Mouse (Mus musculus) MEL (cell line): ENCODE measurements around the gene Ctnna2.

Experiments
- CHD2 ChIP-seq: IDR thresholded peaks from 2 replicates; pipeline ENCODE4 v1.6.1; 2011; ENCODE audit warnings: low read length, improper control_type of control experiment
- KAT2A ChIP-seq: conservative IDR thresholded peaks from 2 replicates; pipeline ENCODE4 v1.6.1; 2012; ENCODE audit warnings: low read depth, low read length, improper control_type of control experiment, inconsistent platforms
- POLR2A ChIP-seq, 2 experiments: IDR thresholded peaks; 2 replicates each; pipeline ENCODE4 v1.6.1; 2011 to 2012; ENCODE audit warnings: low read length in 2 of 2, mild to moderate bottlenecking in 2 of 2, control low read depth in 1 of 2, improper control_type of control experiment in 1 of 2, low read depth in 1 of 2, moderate library complexity in 1 of 2; ENCODE audit not compliant: control insufficient read depth in 1 of 2, insufficient read depth in 1 of 2, poor library complexity in 1 of 2
- USF2 ChIP-seq, 2 experiments: IDR thresholded peaks; 2 replicates each; pipeline ENCODE4 v1.6.1; 2011 to 2012; ENCODE audit warnings: improper control_type of control experiment in 2 of 2, low read length in 2 of 2, borderline replicate concordance in 1 of 2, inconsistent platforms in 1 of 2, low read depth in 1 of 2, mild to moderate bottlenecking in 1 of 2; ENCODE audit not compliant: insufficient read depth in 1 of 2

DNA sequence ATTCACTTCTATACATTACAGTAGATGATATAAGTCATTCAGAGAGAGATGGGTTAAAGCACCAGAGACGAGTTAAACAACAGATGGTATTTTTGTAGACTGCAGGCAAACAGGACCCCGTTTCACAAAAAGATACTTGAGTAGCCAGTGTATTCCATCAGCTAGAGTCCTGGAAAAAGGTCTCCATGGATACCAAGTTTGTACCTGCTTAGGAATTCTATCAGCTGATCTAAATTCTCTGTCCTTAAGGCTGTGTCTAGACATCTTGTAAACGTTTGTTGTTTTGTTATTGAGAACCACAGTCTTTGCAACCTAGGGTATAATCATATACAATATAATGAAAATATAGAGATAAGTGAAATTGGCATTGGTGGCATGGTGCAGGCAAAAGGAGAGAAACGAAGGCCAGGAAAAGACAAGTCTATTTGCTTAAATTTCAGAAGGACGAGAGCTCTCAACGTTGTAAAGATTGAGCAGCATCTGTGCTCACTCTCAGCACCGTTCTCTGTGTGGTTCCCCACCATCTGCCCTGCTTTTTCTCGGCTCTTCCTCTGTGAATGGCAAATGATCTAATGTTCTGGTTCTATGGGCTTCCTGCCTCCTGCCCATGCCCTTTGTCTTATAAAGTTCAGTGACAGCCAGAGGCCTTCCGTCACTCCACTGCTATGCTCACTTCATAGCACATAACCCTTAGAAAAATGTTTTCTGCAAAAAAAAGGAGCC, 621.6 kb downstream of the Ctnna2 start:
- TF ChIP-seq KAT2A (no peak), POLR2A (IDR thresholded peaks at IDR 0.05; ENCODE audit: control insufficient read depth in 1 of 2, insufficient read depth in 1 of 2, low read depth in 1 of 2, low read length in 2 of 2, poor library complexity in 1 of 2) (no peak), CHD2 (no peak), USF2 (IDR thresholded peaks at IDR 0.05; ENCODE audit: borderline replicate concordance in 1 of 2, insufficient read depth in 1 of 2, low read depth in 1 of 2, low read length in 2 of 2) (no peak)
